Mouse (Mus musculus) forebrain, embryonic 16.5 days (tissue): Measurements from ENCODE around the gene Cd9. TPM values are rescaled to one million over a fixed set of nuclear protein-coding genes. Genes with fewer than 3 reads are reported as not detected.
A peak's percentile ranks its signal among the peaks of the same experiment; 100 is the strongest.

Source experiments
- ATAC-seq: fragments of 200-750 bp; cut with Nextera tagmentation; 2 replicates; pipeline ENCODE4 v1.8.0; 2017; ENCODE audit warnings: mild to moderate bottlenecking, moderate library complexity
- H3K27ac ChIP-seq: fragments of 300-500 bp; sonication (generic); 2 replicates; pipeline ENCODE4 v1.5.1; 2014; ENCODE audit warnings: low read length, control low read depth
- H3K27me3 ChIP-seq: fragments of 300-500 bp; sonication (generic); replicated peaks from 2 replicates; pipeline ENCODE4 v1.6.1; 2014; ENCODE audit warnings: low read length; ENCODE audit not compliant: control insufficient read depth, insufficient read depth
- H3K36me3 ChIP-seq: fragments of 300-500 bp; sonication (generic); 2 replicates; pipeline ENCODE4 v1.6.1; 2014; ENCODE audit not compliant: control insufficient read depth, insufficient read depth
- H3K4me1 ChIP-seq: fragments of 300-500 bp; sonication (generic); replicated peaks from 2 replicates; pipeline ENCODE4 v1.6.1; 2014; ENCODE audit warnings: low read length; ENCODE audit not compliant: control insufficient read depth, insufficient read depth
- H3K4me2 ChIP-seq: fragments of 300-500 bp; sonication (generic); 2 replicates; pipeline ENCODE4 v1.6.1; 2014; ENCODE audit warnings: mild to moderate bottlenecking, low read length, control low read depth
- H3K4me3 ChIP-seq: fragments of 300-500 bp; sonication (generic); replicated peaks from 2 replicates; pipeline ENCODE4 v1.5.1; 2014; ENCODE audit warnings: mild to moderate bottlenecking, low read length, control low read depth
- H3K9ac ChIP-seq: fragments of 300-500 bp; sonication (generic); replicated peaks from 2 replicates; pipeline ENCODE4 v1.6.1; 2014; ENCODE audit warnings: low read depth, low read length, control low read depth
- H3K9me3 ChIP-seq: fragments of 300-500 bp; sonication (generic); 2 replicates; pipeline ENCODE4 v1.6.1; 2016; ENCODE audit warnings: low read length; ENCODE audit not compliant: control insufficient read depth
- WGBS: fragments of 180-500 bp; shearing (Covaris S2); extraction: QIAGEN DNeasy Blood & Tissue Kit; methylation state at CpG from one replicate; pipeline ENCODE4 v1.1.7; 2014; 5-methylcytosine and 5-hydroxymethylcytosine counted together
- polyA plus RNA-seq: library from polyadenylated mRNA; unstranded; fragments of >200 nt; fragmentation: Nextera tagmentation; extraction: Ambion mirVana; gene quantifications from 2 replicates; pipeline ENCODE4 v1.2.1, GENCODE M21; 2015

Cd9 gene
- 78.4 and 101 TPM in 2 replicates for polyA plus RNA-seq

- under 1% methylated on average over 61 of the region's 61 CpGs for WGBS
- peaks cover 9% of the 10 kb centered on the region for H3K4me1 ChIP-seq
- ATAC-seq, result peak; percentile 88
- H3K27ac ChIP-seq, result peak within 1 kb of the TSS; percentile 84
- peak within 1 kb of the TSS; percentile 74 for H3K4me3 ChIP-seq
- H3K27me3 ChIP-seq, result 0 out of 2 replicates have a peak, but pooled peaks cover 4% of the 10 kb centered on the region
- no peaks in the 10 kb centered on the region for H3K9me3 ChIP-seq
- peak within 1 kb of the TSS; percentile 86 for H3K4me2 ChIP-seq
- H3K36me3 ChIP-seq, result no peaks in the 10 kb centered on the region
- H3K9ac ChIP-seq, result peak within 1 kb of the TSS; percentile 76
Measured at GRCm38 (mm10) chr6:125494092-125494871, at the start of gene Cd9. Cd9 (minus strand) TSS chr6:125494791.

- Histone ChIP-seq H3K4me3 (no peak overlapping the region), H3K9ac (no peak overlapping the region), H3K4me2 (no peak overlapping the region), H3K36me3 (no peaks in the 10 kb centered on the region), H3K4me1 (no peaks in the 10 kb centered on the region), H3K9me3 (no peaks in the 10 kb centered on the region), H3K27ac (no peak overlapping the region), H3K27me3 (no peaks in the 10 kb centered on the region)
- WGBS, result 92% methylated on average over 6 of the region's 6 CpGs
- ATAC-seq, result no peak
Measured at GRCm38 (mm10) chr6:125541296-125541695, 46.7 kb upstream of the Cd9 start.

DNA sequence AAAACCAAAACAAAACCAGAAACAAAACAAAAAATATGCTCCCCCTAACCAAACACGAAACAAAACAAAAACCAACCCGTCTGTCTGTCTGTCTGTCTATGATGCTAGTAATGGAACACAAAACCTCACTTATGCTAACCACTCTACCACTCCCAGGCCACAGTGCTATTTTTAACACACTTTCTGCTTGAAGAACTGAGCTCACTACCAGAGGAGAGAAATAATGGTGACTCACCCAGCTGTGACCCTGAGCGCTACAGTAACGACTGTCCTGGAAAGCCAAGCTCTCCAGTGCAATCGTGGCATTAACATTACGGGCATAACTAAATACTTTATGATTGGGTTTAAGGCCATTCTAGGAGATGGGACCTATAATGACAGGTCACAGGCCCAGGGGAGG, 46.2 kb upstream of the Cd9 start:
- 94% methylated on average over 6 of the region's 6 CpGs for WGBS

DNA sequence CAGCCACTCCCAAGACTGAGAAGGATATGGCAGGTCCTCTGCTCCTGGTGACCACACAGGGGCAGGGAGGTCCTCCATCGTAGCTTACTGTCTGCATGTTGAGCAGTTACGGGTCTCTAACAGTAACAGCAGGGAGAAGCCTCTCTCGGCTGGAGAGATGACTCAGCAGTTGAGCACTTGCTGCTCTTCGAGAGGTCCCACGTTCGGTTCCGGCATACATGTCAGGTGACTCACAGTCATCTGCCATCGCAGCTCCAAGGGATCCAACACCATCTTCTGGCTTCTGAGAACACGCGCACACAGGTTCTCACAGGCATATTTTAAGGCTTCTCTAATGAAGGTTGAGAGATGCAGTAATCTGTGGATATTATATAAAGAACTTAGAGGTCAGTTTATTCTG, 45.6 kb upstream of the Cd9 start:
- H3K9me3 ChIP-seq, result no peaks in the 10 kb centered on the region
- H3K36me3 ChIP-seq, result no peaks in the 10 kb centered on the region
- H3K4me3 ChIP-seq, result no peak overlapping the region
- no peak for ATAC-seq
- no peak overlapping the region for H3K9ac ChIP-seq
- H3K27me3 ChIP-seq, result no peaks in the 10 kb centered on the region
- no peak overlapping the region for H3K27ac ChIP-seq
- 88% methylated on average over 10 of the region's 10 CpGs for WGBS
- H3K4me1 ChIP-seq, result no peaks in the 10 kb centered on the region
- H3K4me2 ChIP-seq, result no peak overlapping the region

More for the DNA sequence above, 46.2 kb upstream of the Cd9 start:
- Histone ChIP-seq H3K36me3 (no peaks in the 10 kb centered on the region), H3K27me3 (no peaks in the 10 kb centered on the region), H3K4me2 (no peak overlapping the region), H3K4me1 (no peaks in the 10 kb centered on the region), H3K9me3 (no peaks in the 10 kb centered on the region), H3K27ac (no peak overlapping the region), H3K4me3 (no peak overlapping the region), H3K9ac (no peak overlapping the region)
- no peak for ATAC-seq

- Histone ChIP-seq H3K36me3 (no peaks in the 10 kb centered on the region), H3K27ac (no peak overlapping the region), H3K9ac (no peak overlapping the region), H3K27me3 (no peaks in the 10 kb centered on the region), H3K4me3 (no peak overlapping the region), H3K9me3 (no peaks in the 10 kb centered on the region), H3K4me1 (no peaks in the 10 kb centered on the region), H3K4me2 (no peak overlapping the region)
- ATAC-seq, result no peak
- 73% methylated on average over 8 of the region's 8 CpGs for WGBS
Measured at GRCm38 (mm10) chr6:125539423-125539822, 44.8 kb upstream of the Cd9 start.

DNA sequence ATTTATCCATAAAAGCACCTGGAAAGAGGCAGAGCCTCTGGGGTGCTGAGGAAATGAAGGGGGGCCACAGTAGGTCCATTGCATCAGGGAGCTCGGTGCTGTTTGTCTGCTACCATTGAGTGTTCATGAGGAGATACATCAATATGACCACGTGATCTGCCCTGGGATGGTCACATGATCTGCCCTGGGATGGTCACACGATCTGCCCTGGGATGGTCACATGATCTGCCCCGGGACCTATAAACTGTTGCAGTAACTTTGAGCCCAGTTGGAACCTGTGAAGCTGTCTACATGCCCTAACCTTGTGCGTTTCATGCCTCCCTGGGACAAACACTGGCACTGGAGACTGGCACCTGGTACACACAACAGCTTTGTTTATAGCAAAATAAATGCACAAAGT, 43.9 kb upstream of the Cd9 start:
- no peak overlapping the region for H3K27ac ChIP-seq
- ATAC-seq, result no peak
- no peak overlapping the region for H3K4me2 ChIP-seq
- 78% methylated on average over 5 of the region's 5 CpGs for WGBS
- no peak overlapping the region for H3K4me3 ChIP-seq
- no peaks in the 10 kb centered on the region for H3K4me1 ChIP-seq
- no peak overlapping the region for H3K9ac ChIP-seq
- H3K36me3 ChIP-seq, result no peaks in the 10 kb centered on the region
- H3K27me3 ChIP-seq, result no peaks in the 10 kb centered on the region
- H3K9me3 ChIP-seq, result no peaks in the 10 kb centered on the region

DNA sequence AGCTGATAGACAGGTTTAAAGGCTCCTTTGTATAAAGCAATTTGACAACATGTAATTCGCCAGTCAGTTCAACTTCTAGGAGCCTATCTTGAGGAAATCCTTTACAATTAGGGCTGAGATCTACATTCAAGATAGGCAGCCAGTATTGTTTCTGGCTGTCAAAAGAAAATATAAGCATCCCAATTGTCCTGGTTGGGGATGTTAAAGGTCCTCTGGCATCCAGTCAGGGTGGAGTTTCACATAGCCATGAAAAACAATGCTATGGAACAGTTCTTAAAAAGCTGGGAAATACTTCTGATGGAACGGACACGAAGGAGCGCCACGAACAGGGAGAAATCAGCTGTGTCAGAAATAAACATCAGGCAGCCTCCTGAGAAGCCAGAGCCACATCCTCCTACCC, 40.4 kb upstream of the Cd9 start:
- H3K9me3 ChIP-seq, result no peaks in the 10 kb centered on the region
- no peaks in the 10 kb centered on the region for H3K27me3 ChIP-seq
- no peak for ATAC-seq
- H3K4me1 ChIP-seq, result no peaks in the 10 kb centered on the region
- H3K4me3 ChIP-seq, result no peak overlapping the region
- H3K4me2 ChIP-seq, result no peak overlapping the region
- no peaks in the 10 kb centered on the region for H3K36me3 ChIP-seq
- H3K27ac ChIP-seq, result no peak overlapping the region
- no peak overlapping the region for H3K9ac ChIP-seq
- WGBS, result 79% methylated on average over 5 of the region's 5 CpGs

GRCm38 (mm10) chr6:125533104-125533650, 38.6 kb upstream of the Cd9 start:
- no peak overlapping the region for H3K4me2 ChIP-seq
- no peaks in the 10 kb centered on the region for H3K4me1 ChIP-seq
- WGBS, result 89% methylated on average over 11 of the region's 11 CpGs
- ATAC-seq, result no peak
- no peak overlapping the region for H3K27ac ChIP-seq
- no peak overlapping the region for H3K4me3 ChIP-seq
- no peaks in the 10 kb centered on the region for H3K9me3 ChIP-seq
- no peak overlapping the region for H3K9ac ChIP-seq
- H3K36me3 ChIP-seq, result no peaks in the 10 kb centered on the region
- no peaks in the 10 kb centered on the region for H3K27me3 ChIP-seq

DNA sequence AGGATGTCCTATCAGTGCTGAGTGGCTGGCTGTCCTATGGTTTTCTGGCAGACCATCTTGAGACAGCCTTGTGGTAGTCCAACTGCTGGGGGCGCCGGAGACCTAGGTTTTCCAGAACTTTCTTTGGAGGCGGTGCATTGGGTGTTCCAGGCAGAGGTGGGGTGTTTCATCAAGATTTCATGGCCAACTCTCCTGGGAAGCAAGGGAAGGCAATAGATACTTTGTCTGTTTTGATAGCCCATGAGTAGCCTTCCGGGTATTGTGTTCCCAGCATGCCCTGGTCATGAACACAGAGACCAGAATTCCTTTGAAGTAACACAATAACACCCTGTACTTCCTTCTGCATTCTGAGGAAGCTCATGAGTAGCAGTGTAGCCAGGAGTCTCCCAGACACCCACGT, 34.9 kb upstream of the Cd9 start:
- Histone ChIP-seq H3K27me3 (no peaks in the 10 kb centered on the region), H3K9ac (no peak overlapping the region), H3K9me3 (no peaks in the 10 kb centered on the region), H3K36me3 (no peaks in the 10 kb centered on the region), H3K4me1 (no peaks in the 10 kb centered on the region), H3K4me3 (no peak overlapping the region), H3K4me2 (no peak overlapping the region), H3K27ac (no peak overlapping the region)
- no peak for ATAC-seq
- WGBS, result 94% methylated on average over 5 of the region's 5 CpGs
